Mouse (Mus musculus) induced T-regulatory cell, adult 2 months (primary cell): Measurements from ENCODE around the gene Asb15.

Experiments
- DNase-seq: peaks from one replicate; pipeline ENCODE4 v3.0.0-alpha.2; 2012; ENCODE audit warnings: low read depth

Asb15 gene

DNA sequence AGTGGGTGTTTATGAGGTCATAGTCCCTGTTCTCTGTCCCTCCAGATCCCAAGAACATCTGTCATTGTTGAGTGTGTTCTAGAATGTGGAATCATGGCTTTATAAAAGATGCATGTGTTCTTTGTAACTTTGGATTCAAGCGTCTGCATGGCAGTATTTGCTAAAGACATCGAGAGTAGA is at the start of gene Asb15:
TSS of gene Asb15 (plus strand) at position 81 of the 180 bp plus-strand sequence.
- no peak for DNase-seq

DNA sequence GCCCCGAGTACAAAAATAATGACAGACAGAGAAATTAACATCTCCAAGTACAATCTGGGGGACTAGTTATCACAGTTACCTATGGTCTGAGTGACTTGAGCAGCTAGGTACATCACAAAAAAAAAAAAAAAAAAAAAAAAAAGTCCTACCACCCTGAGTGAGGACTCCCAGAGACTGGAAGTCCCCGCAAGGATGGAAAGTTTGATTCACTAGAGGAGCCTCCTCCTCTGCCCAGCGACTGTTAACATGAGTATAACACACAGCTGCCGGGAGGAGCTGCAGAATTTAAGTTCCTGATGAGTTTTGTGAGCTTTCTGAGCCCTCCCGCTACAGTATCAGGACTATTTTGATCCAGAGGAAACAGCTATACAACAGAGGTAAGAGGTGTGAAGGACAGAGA is 41.4 kb upstream of the Asb15 start:
- no peak for DNase-seq

DNA sequence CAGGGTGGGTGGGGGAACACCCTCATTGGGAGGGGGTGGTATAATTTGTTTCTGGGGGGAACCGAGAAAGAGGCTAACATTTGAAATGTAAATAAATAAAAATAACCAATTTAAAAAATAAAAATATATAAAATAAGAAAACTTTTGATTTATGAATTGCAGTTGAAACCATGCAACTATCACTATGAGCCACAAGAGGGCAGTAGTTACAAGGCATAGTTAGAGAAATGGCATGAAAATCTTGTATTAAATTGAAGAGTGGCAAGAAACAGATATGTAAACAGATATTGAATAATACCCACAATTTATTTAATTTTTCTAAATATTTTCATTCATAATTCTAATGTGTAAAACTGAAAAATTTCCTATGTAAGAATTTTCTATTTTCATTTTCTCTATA is 37.6 kb upstream of the Asb15 start:
- DNase-seq, result peak; percentile 32

DNA sequence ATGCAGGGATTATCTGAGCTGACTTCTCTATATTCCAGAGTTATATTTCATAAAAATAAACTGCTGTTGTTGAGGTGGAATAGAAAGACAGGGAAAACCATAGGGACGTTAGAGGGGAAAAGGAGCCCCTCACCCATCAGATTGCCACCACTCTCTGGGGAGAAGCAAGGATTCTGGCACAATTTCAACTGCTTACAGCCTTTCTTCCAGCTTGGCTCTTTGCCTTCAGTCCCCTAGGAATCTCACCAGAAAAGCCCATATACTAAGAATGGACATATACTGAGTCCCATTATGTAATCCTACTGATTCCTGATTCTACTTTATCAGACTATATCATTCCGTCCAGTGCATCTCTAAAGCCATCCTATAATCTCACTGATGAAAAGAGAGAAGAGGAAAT is 23.8 kb upstream of the Asb15 start:
- no peak for DNase-seq

DNA sequence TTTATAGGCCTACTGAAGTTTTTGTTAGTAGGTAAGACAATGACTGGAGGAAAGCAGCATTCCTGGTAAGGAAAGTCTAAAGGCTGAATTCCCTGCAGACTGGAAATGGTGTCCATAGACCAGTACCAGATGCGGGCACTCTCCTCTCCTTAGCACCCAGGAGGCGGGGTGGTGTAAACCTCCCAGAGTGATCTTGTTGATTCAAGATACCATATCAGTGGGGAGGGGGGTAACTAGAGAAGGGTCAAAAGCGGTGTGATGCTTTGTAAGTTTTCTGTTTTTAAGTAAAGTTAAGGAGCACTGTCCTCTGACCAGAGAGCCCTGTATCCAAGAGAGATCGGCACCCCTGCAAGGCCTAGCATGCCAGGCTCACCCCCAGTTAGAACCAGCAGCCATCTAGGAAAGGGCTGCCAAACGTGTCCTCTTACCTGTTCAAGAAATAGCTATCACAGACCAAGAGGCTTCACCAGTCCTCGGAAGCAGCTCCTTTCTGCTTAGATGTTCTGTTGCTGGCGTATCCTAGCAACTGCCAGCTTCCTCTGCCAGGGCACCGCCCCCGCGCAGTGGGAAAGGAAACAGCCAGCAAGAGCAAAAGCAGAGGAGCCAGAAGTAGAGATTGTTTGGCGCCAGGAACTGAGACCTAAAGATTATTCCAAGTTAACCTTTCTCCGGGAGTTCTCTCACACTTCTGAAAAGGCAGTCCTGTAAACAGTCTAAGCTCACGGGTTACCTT is 13.2 kb upstream of the Asb15 start, which contains the start of gene Iqub:
TSS of gene Iqub (minus strand) at position 516 of the 733 bp plus-strand sequence.
- DNase-seq, result peak; percentile 56

DNA sequence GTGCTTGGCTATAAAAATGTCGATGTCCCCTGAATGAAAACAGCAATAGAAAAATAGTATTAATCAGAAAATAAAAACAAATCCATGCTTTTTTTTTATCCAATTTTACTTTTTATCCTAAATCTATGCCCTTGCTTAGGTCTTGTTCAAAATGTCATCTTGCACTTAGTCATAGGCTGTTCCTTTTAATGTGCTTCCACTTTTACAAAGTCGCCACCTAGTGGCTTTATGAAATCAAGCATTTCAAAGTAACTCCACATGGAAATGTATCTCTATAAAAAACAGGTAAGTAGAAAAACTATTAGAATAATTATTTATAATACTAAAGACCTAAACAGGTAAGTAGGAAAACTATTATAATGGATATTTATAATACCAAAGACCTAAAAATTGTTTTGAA is 11.7 kb upstream of the Asb15 start:
- DNase-seq, result peak; percentile 54

DNA sequence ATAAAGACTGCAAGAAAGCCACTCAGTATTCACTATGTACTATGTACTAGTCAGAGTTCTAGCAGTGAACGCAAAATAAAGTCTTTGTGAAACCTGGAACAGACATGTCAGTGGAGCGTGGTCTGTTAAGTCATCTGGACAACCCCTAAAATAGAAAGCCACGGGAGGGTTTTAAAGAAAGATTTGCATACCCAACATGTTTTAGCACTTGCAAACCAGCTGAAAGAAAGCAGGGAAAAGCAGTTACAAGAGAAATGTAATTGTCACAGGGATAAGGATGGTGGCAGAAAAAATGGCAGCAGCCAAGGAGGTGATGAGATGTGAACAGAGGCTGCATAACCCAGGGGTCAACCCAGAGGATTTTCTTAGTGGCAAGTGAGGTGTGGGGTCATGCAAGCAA is 2.2 kb upstream of the Asb15 start:
- DNase-seq, result no peak

DNA sequence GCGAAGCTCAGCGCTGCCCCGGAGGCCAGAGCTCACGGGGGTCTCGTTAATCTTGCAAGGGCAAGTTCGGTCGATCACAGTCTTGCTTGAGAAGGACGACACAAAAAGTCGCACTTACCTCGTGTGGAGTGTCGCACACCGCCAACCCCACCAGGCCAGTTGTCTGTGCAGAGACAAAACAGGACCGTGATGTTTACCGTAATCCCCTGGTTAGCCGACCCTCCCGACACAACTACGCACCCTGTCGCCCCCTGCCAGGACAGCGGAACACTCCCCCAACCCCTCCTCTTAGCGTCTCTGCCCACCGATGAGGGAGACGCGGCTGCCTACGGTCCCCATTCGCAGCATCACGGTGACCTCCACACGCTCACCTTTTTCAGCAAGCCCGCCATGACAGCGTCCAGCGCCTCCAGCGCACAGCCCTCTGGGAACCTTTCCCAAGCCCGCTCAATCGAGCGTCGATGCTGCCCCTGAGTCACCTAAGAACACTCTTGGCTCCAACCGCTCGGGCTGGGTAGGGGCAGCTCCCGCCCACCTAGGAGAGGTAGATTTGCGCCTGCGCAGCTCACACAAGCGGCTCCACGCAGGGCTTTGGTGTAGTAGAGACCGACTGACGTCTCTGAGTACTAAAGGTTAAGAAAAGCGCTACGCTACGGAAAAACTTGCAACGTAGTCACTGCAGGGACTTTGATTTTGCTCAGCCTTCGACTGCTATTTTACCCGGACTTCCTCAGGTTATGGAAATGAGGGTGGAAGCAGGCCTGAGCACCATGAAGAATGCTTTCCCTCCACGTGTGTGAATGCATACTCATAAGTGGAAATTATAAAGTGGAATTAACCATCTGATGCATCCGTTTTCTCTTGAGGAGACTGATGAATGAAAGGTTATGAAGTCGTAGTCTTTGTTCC is 535 bp upstream of the Asb15 start, which contains the start of gene Ndufa5:
TSS of gene Ndufa5 (minus strand) at position 859 of the 909 bp plus-strand sequence.
- DNase-seq, result peak; percentile 98

DNA sequence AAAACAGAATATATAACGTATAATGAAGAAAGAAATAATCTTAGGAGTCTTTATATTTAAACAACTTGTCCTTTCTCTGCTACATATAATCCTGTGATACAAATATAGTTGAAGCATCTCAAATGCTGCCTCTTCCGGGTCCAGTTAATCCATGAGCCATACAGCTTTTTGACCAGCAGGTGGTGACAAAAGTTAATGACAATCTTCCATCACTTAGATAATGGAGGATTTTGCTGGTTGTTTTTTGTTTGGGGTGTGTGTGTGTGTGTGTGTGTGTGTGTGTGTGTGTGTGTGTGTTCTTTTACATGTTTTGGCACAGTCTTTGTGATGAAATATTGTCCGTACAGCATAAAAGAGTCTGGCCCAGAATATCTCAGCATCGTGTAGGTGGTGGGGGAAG is 2.2 kb downstream of the Asb15 start:
- peak; percentile 83 for DNase-seq

DNA sequence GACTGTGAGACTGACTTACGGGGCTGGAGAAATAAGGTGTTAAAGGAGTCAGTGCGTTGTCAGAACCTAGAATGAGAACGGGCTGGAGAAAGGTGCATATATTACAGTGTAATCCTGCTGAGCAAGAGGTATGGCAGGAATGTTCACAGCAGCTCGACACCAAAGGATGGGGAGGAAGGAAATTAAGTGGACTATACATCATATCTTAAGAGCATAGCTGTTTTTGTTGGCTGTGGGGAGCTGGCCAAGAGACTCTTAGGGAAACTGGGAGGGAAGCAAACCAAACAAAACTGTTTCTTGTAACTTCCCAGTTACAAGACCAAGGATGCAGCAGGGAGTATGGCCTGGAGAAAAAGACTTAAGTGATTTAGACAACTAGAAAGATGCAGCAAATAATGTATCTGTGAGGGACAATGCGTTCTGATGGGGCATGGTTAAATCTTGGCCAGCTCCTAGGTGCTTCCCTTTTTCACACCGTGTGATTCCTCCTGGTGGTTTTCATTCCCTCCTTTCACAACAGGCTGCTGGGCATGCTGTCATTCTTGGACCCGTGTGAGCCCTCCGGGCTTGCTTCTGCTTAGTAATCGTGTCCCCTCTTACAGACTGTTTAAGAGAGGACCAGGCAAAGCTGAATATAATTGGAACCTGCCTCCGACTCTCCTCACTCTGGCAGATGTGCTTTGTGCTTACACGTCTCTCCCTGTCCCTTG is 2.9 kb downstream of the Asb15 start:
- no peak for DNase-seq

DNA sequence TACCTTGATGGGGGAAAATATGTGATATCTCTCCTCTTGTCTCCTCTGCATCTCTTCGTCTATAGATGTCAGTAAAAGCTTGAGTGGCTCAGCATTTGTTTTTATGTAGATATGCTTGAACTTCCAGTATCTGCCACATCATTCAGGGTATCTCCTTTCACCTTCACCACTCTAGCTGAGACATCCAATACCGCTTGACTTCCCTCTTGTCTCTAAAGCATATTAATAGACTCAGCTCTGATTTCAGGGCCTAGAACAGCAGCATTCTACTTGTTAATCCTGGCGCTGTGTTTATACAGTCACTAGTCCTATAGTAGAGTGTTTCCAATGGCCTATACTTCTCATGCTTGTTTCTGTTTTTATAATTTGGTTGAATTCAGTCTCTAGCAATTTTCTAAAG is 4.9 kb downstream of the Asb15 start:
- DNase-seq, result no peak

DNA sequence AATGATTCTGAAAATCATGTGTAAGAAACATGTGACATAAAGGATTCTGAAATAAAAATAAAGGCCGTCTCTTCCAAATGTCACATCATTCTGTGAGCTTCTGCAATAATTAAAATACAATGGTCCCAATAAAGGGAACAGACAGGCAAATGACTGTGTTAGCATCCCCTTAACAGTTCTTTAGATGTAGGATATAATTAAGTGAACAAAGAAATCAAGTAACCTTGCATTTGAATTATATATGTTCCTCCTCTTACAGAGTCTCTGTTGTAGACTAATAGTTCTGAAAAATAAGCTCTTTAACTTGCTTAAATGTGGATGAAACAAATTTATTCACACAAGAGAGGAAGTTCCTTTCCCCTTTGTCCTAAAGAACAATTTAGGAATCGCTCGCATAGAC is 10.5 kb downstream of the Asb15 start:
- no peak for DNase-seq

DNA sequence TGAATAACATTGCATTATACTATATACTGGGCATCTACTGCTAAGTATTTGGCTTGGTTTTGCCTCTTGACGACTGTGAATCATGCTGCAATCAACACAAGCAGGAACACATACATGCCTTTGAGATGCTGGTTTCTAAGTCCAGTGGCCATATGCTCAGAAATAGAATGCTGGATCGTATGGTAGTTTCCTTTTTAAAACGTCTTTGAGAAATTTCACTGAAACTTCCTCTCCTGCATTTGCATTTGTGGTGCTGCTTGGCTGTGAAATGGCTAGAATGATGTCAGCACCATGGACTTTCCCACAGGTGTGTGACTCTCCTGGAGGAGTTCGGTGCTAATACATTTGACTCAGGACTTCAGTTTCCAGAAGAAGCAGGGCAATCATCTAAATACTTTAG is 12.2 kb downstream of the Asb15 start:
- DNase-seq, result no peak

DNA sequence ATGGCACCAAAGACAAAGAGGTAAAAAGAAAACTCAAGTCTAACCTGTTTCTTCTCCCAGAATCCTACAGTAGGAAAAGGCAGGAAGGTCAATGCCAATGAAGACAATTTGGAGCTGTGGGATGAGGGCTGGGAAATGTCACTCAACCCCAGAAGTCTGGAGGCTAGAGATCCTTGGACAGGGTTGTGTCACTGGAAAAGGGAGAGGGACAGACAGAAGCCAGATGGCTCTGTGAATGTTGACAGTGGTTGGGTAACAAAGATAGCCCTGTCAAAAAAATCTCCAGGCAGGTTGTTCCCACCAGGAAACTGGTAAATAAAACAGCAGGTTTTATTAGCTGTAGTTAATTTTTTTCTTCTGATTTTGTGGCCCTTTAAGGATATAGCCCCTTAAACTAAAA is 14.4 kb downstream of the Asb15 start:
- no peak for DNase-seq

DNA sequence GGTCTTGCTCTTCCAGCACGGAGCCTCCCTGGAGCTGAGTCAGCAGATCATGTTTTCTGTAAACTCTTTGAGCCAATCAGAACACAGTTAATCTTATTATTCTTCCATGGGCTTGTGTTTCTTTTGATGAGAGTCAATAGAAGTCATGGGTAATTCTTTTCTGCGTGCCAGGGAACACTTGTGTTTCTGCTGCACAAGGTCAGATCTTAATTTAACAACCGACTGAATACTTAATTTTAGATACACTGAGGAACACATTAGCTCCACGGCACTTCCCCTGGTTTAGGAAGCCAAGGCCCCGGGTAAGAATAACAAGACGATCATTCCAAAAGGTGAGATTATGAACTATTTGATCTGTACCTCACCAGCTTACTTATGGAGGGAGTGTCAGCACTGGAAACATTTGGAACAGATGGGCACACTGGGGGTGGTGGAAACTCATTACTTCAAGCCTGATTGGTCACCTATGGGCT is 15.2 kb downstream of the Asb15 start:
- no peak for DNase-seq

DNA sequence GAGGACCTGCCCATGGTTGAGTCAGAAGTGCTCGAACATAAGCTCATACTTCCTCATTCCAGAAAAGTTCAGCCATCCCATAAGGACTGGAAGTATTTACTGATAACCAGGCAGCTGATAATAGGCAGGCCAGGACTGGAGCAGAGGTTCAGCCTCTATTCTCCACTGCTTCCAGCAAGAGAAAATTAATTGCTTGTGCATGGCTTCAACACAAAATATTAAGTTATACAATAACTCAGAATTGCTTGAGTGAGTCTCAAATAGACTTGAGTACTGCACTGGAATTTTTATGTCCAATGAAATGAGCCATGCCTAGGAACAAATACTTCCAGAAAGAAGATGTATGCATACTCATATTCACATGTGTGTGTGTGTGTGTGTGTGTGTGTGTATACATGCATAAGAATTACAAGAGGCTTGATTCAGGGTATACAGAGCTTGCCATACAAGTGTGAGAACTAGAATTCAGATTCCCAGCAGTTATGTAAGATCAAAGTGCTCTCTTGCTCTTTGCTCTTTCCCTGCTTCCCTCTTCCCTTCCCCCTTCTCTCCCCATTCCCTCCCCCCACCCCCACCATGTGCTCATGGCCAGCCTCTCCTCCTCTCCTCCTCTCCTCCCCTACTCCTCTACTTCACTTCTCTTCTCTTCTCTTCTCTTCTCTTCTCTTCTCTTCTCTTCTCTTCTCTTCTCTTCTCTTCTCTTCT is 18.9 kb downstream of the Asb15 start:
- no peak for DNase-seq

DNA sequence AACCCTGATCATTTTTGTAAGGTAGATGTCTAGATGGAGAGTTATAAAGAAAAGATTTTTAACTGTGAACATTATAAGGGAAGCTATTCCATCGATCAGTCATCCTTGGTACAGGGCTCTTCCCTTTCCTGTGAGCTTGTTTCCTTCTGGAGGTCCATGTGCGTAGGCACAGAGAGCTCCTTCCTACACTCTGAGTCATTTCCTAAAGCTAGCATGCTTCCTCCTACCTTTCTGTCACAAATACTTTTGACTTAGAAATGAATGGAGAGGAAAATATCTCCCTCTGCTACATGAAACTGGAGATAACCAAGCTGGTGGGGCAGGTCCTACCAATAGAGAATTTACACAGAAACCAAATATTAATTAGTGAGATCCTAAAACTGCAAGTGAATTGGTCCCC is 21.9 kb downstream of the Asb15 start:
- no peak for DNase-seq

DNA sequence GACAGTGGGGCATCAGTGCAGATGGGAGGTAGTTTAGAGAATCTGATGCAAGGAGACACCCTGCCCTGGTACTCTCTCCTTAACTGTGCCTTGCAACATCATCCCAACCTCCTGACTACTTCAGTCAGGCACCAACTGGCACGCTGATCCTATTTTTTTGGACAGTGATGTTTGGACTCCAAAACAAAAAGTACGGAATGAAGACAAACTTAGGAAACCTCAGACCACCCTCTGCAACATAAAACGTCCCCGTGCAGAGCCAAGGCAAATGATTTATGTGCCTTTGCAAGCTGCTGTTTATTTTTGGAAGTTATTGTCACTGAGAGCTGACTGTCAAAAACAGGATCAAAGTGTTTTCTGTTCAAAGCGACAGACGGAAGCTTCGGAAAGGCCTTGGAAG is 24.1 kb downstream of the Asb15 start:
- DNase-seq, result no peak

DNA sequence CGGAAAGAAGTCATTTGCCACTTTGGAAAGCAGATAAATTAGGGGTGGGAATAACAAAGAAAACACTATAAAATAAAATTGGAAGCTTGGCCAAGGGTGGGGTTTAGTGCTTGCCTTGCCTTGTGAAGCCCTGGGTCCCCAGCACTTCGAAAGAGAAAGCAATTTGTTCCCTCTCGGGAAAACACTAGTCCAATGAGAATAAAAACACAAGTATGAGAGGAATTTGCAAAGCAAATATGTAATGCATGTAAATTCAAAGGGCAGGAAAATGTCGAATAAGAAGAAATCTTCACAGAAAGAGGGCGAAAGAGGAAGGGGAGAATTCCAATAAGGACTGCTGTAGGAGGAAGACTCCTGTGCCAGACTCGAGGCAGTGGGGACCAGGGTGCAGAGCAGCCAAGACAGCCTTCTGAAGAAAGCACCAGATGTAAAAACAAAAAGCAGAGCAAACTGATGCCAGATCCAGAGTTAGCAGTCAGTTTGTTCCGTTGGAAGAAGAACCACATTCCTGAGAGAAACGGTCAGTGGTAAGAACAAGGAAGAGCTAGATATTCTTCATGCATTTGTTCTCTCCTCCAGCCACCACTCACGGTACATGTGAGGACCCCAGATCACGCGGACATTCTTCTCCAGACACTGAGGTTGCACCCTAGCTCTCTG is 26.6 kb downstream of the Asb15 start:
- DNase-seq, result no peak

DNA sequence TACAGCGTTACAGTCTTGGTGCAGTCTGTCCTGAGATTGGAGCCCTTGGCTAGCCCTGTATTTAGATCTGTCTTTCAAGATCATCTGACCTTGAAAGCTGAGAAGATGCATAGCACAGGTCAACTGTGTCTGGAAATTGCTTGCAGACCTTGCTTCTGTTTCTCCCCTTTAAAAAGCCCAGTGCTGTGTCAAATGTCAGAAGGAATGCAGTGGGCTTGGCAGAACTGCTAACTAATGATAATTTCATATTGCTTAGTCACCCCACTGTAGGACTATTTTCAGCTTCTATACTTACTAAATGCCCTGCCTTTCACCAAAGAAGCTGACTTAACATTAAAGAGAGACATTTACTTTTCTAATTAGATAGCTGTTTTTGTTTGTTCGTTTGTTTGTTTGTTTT is 27.5 kb downstream of the Asb15 start:
- no peak for DNase-seq

DNA sequence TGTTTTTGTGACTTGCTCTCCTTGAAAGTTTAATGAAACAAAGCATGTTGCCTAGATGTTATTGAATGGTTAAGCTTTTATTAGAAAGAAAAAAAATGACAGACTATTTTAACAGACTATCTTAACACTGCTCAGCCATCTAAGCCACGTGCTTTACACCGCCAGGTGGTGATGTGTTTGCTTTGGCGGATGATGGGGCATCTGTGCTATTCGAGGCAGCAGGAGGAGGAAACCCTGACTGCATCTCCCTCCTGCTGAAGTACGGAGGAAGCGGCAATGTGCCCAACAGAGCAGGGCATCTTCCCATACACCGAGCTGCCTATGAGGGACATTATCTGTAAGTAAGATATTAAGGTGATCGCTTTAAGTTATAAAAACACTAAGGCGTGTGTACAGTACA is 36.1 kb downstream of the Asb15 start:
- no peak for DNase-seq

DNA sequence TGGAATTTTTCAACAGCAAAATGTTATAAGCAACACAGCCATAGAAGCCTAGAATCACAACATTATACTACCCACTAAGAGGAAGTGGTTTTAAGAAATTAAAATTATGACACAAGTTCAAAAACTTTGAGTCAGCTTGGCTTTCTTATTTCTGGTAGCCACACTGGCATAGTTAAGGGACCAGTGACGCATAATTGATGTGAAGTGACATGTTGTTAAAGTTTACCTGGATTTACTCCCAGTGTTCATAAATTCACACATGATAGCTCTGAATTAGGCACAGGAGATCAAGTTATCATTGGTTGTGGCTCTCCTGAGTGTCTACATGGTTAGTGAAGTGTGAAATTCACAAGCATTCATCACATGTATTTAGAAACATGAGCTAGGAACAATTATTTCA is 36.9 kb downstream of the Asb15 start:
- no peak for DNase-seq
